Mouse (Mus musculus) heart, adult 2 months (tissue): ENCODE data around the gene Ankib1.

Experiments used
- CTCF ChIP-seq: fragments of 200-600 bp; IDR thresholded peaks from 2 replicates; pipeline ENCODE4 v1.8.1; 2022; ENCODE audit warnings: antibody characterized with exemption, mild to moderate bottlenecking, moderate library complexity
- EP300 ChIP-seq: fragments of 200-500 bp; IDR thresholded peaks from 2 replicates; pipeline ENCODE4 v1.6.1; 2011; ENCODE audit warnings: low read depth, low read length, control low read depth; ENCODE audit not compliant: insufficient read depth
- POLR2A ChIP-seq: fragments of 200-500 bp; IDR thresholded peaks from 2 replicates; pipeline ENCODE4 v1.6.1; 2011; ENCODE audit warnings: mild to moderate bottlenecking, low read depth, low read length, control low read depth; ENCODE audit not compliant: insufficient read depth

- TF ChIP-seq POLR2A (no peak), EP300 (no peak), CTCF (no peak)
These were observed 79.9 kb downstream of the Ankib1 start for GRCm38 (mm10) chr5:3722873-3723272.
